9 mouse cellular contexts compared by ENCODE assay signal in the genomic region with DNA sequence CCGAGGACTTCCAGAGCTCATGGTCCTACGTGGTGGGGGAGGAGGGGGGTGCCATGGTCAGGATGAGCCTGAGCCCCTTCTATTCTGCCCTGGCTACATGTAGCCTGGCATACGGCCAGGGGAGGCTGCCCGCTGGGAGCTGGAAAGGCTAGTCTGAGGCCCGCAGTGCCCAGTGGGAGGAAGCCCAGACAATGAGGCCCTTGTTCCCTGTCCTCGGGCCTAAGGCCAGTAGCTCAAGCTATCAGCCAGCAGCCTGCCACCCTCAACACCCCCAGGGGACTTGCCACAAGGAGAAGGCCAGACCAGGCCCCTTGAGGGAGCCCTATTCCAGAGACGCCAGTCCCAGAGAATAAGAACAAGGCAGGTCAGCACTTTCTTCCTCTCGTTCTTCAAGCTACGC. TPM values are rescaled to one million over a fixed set of nuclear protein-coding genes. Genes with fewer than 3 reads are reported as not detected.
DNase-seq lines count a peak whose midpoint lies in the region; ATAC-seq and TF ChIP-seq lines count a peak whose summit lies in the region.
"Had no signal": no experiment of that assay in that cellular context is flagged by ENCODE, and none has a peak within 500 bp of the region (broad histone marks: within the 10 kb centered on the region; RNA-seq: fewer than 3 reads in every experiment).

No protein-coding gene starts in this region.

- no peak overlapping the region for H3K4me3 ChIP-seq in kidney, embryonic 15.5 days (replicated peaks)
- no peak overlapping the region for H3K4me3 ChIP-seq in heart, postnatal 0 days (ENCODE audit: low read depth, low read length)
- H3K4me3 ChIP-seq: heart, adult 2 months had no signal

- peaks cover 74% of the 10 kb centered on the region for H3K4me1 ChIP-seq in kidney, embryonic 15.5 days
- H3K4me1 ChIP-seq in heart, postnatal 0 days (ENCODE audit: control insufficient read depth, insufficient read depth), result peaks cover 26% of the 10 kb centered on the region

- no peaks in the 10 kb centered on the region for H3K9me3 ChIP-seq in kidney, embryonic 15.5 days (replicated peaks)
- H3K9me3 ChIP-seq in heart, postnatal 0 days (replicated peaks; ENCODE audit: control insufficient read depth, low read length), result no peaks in the 10 kb centered on the region

- intact Hi-C loops in left cerebral cortex, postnatal 36 days (cut with DNase I), result no loop called here

- peak overlapping the region; percentile 65 for H3K27ac ChIP-seq in kidney, embryonic 15.5 days
- H3K27ac ChIP-seq in heart, postnatal 0 days (ENCODE audit: low read depth), result peak overlapping the region; percentile 33; the same call in 1 of the 2 replicates
- H3K27ac ChIP-seq: heart, adult 2 months had no signal

- 55% methylated on average over 9 of the region's 9 CpGs for WGBS in kidney, embryonic 15.5 days
- WGBS in heart, postnatal 0 days, result 29% methylated on average over 9 of the region's 9 CpGs

- TF ChIP-seq CTCF in heart, postnatal 0 days (IDR thresholded peaks at IDR 0.05; ENCODE audit: low read depth), result no peak

- no peak overlapping the region for H3K4me2 ChIP-seq in kidney, embryonic 15.5 days
- H3K4me2 ChIP-seq in heart, postnatal 0 days (ENCODE audit: low read depth, low read length), result no peak overlapping the region

- H3K36me3 ChIP-seq in kidney, embryonic 15.5 days, result no peaks in the 10 kb centered on the region
- H3K36me3 ChIP-seq in heart, postnatal 0 days (replicated peaks; ENCODE audit: control insufficient read depth, insufficient read depth, low read length), result no peaks in the 10 kb centered on the region

- ATAC-seq in kidney, embryonic 15.5 days (replicated peaks; ENCODE audit: low FRiP score), result 0 out of 2 replicates have a peak, but pooled peaks have one; percentile 7
- ATAC-seq in heart, postnatal 0 days (ENCODE audit: insufficient read depth, low read depth), result 0 out of 2 replicates have a peak, but pooled peaks have one; percentile 18

- H3K9ac ChIP-seq in kidney, embryonic 15.5 days, result no peak overlapping the region
- H3K9ac ChIP-seq in heart, postnatal 0 days (replicated peaks; ENCODE audit: low read depth, low read length), result no peak overlapping the region

- peaks cover 22% of the 10 kb centered on the region for H3K27me3 ChIP-seq in kidney, embryonic 15.5 days
- peaks cover 14% of the 10 kb centered on the region for H3K27me3 ChIP-seq in heart, postnatal 0 days (ENCODE audit: control insufficient read depth, insufficient read depth, low read length)

- no peak for DNase-seq in kidney, postnatal 25 days
- DNase-seq in cerebellum, adult 9-11 months, result peak; percentile 75
- no peak for DNase-seq in heart, postnatal 0 days (ENCODE audit: low spot score)
- peak; percentile 60 to 69 for DNase-seq in left cerebral cortex, postnatal 36 days (ENCODE audit: low spot score in 2 of 2)
- DNase-seq in right cerebral cortex, postnatal 25 days, result peak; percentile 54
- no peak for DNase-seq in urinary bladder, postnatal 25 days (ENCODE audit: low spot score)
- DNase-seq in kidney, postnatal 14 days, result no peak

- no peak for TF ChIP-seq EP300 in heart, postnatal 0 days (IDR thresholded peaks at IDR 0.05; ENCODE audit: low read depth)

RNA-seq across cellular contexts. Expression of a gene that starts 4.1 kb away (rescaled TPM):
- polyA plus RNA-seq in kidney, embryonic 15.5 days (2015; fragmentation: Nextera tagmentation; extraction: Ambion mirVana), result 3.0 and 3.1 TPM in 2 replicates
- total RNA-seq in heart, postnatal 0 days (2014; rRNA removed; ENCODE audit: low replicate concordance), result 0.23 and 2.9 TPM in 2 replicates
- 0.81 and 0.83 TPM in 2 replicates for polyA plus RNA-seq in heart, postnatal 0 days (2015; fragmentation: Nextera tagmentation; extraction: Ambion mirVana)
- total RNA-seq in left cerebral cortex, postnatal 36 days (2021), result 10 to 100 TPM in 1 of 2 experiments, 1 to 10 TPM in 1; 9.8 to 10.1 TPM

RNA-seq across cellular contexts. Expression of a gene that starts 5.4 kb away (rescaled TPM):
- 128 and 137 TPM in 2 replicates for polyA plus RNA-seq in kidney, embryonic 15.5 days (2015; fragmentation: Nextera tagmentation; extraction: Ambion mirVana)
- 0.81 TPM in 1 of 2 replicates, not detected in the other for total RNA-seq in heart, postnatal 0 days (2014; rRNA removed; ENCODE audit: low replicate concordance)
- 0.29 and 0.37 TPM in 2 replicates for polyA plus RNA-seq in heart, postnatal 0 days (2015; fragmentation: Nextera tagmentation; extraction: Ambion mirVana)
- 1 to 10 TPM; 2.5 to 4.1 TPM for total RNA-seq in left cerebral cortex, postnatal 36 days (2021)
- polyA plus RNA-seq: heart, adult 2 months had no signal

RNA-seq across cellular contexts. Expression of a gene that starts 33.1 kb away (rescaled TPM):
- polyA plus RNA-seq in kidney, embryonic 15.5 days (2015; fragmentation: Nextera tagmentation; extraction: Ambion mirVana), result 6.7 and 7.7 TPM in 2 replicates
- total RNA-seq in heart, postnatal 0 days (2014; rRNA removed; ENCODE audit: low replicate concordance), result 17.8 and 53.4 TPM in 2 replicates
- polyA plus RNA-seq in heart, postnatal 0 days (2015; fragmentation: Nextera tagmentation; extraction: Ambion mirVana), result 6.7 and 7.6 TPM in 2 replicates
- total RNA-seq in left cerebral cortex, postnatal 36 days (2021), result 1 to 10 TPM; 1.6 to 2.9 TPM

RNA-seq across cellular contexts. Expression of a gene that starts 38.3 kb away (rescaled TPM):
- polyA plus RNA-seq in kidney, embryonic 15.5 days (2015; fragmentation: Nextera tagmentation; extraction: Ambion mirVana), result 44.2 and 46.0 TPM in 2 replicates
- 113 and 117 TPM in 2 replicates for total RNA-seq in heart, postnatal 0 days (2014; rRNA removed; ENCODE audit: low replicate concordance)
- 25.4 and 28.0 TPM in 2 replicates for polyA plus RNA-seq in heart, postnatal 0 days (2015; fragmentation: Nextera tagmentation; extraction: Ambion mirVana)
- 10 to 100 TPM; 15.4 to 21.5 TPM for total RNA-seq in left cerebral cortex, postnatal 36 days (2021)

RNA-seq across cellular contexts. Expression of a gene that starts 38.7 kb away (rescaled TPM):
- polyA plus RNA-seq in kidney, embryonic 15.5 days (2015; fragmentation: Nextera tagmentation; extraction: Ambion mirVana), result 175 and 183 TPM in 2 replicates
- total RNA-seq in heart, postnatal 0 days (2014; rRNA removed; ENCODE audit: low replicate concordance), result 10.8 and 10.9 TPM in 2 replicates
- polyA plus RNA-seq in heart, postnatal 0 days (2015; fragmentation: Nextera tagmentation; extraction: Ambion mirVana), result 65.4 and 68.5 TPM in 2 replicates
- 10 to 100 TPM; 65.9 to 68.9 TPM for total RNA-seq in left cerebral cortex, postnatal 36 days (2021)

Comparison
In these comparisons a context has a peak if more than half of its experiments do, and no peak if none do; other contexts are left out.
1. DNase-seq: peak in cerebellum, adult 9-11 months (single experiment), left cerebral cortex, postnatal 36 days (2 of 2) and right cerebral cortex, postnatal 25 days (single experiment); none in kidney, postnatal 25 days (0 of 2), heart, postnatal 0 days (single experiment), urinary bladder, postnatal 25 days (single experiment) and kidney, postnatal 14 days (single experiment).